Mouse (Mus musculus): Measurements from ENCODE around the gene Ncbp3.

Ncbp3 gene

GRCm38 (mm10) chr11:73085391-73085790 is 37.8 kb downstream of the Ncbp3 start:
- DNase-seq (ENCODE audit: low spot score in 2 of 2) = no peak

DNA sequence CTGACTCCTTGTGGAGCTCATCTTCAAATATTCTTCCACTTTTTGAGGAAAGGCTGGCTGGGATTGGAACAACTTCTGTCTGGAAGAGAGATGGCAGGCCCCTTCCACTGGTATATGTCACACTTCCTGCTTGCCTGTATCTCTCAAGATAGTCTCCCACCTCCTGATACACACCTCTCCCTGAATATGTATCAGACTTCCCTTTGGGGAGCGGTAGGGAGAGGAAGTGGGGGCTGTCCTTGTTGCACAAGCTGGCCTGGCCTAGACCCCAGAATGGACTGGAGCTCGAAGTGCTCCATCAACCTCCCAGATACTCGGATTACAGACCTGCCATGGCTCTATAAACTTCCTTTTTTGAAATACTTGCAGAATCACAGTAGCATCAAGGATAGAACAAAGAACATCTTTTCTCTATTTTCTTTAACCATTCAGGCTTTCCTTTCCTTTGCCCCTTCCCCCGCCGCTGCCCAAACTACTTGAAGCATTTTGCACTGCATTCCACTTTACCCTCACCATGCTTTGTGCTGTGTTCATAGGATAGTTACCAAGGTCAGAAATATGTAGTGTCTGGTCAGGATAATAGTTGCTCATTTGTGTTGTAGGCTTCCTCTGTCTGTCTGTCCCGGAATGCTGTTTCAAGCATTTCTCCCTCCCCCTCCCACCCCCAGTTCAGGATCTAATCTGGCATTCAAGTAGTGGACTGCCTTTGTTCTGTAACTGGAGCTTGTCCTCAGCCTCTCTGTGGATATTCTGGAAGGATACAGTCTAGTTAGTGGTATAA is 40.3 kb downstream of the Ncbp3 start:
- DNase-seq (ENCODE audit: low spot score in 2 of 2) = no peak

DNA sequence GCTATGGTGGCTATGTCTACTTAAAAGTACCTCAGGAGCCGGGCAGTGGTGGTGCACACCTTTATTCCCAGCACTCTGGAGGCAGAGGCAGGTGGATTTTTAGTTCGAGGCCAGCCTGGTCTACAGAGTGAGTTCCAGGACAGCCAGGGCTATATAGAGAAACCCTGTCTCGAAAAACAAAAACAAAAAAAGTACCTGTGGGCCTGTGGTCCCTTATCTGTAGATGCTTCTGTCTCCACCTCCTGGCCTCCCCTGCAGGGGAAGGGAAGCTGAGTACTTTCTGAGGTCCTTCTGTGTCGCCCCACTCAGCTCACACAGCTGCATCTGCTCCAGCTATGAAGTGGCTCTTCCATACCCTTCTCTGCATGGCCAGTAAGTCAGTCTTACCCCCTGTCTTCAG is 42.7 kb downstream of the Ncbp3 start, which contains the start of gene Itgae:
TSS of gene Itgae (plus strand) at position 301 of the 400 bp plus-strand sequence.
- no peak for DNase-seq (ENCODE audit: low spot score in 2 of 2)

- no peak for DNase-seq (ENCODE audit: low spot score in 2 of 2)
These were observed 43.2 kb downstream of the Ncbp3 start for GRCm38 (mm10) chr11:73090826-73091225.

- DNase-seq (ENCODE audit: low spot score in 2 of 2) = no peak
These were observed 44.5 kb downstream of the Ncbp3 start for GRCm38 (mm10) chr11:73092057-73092456.

DNA sequence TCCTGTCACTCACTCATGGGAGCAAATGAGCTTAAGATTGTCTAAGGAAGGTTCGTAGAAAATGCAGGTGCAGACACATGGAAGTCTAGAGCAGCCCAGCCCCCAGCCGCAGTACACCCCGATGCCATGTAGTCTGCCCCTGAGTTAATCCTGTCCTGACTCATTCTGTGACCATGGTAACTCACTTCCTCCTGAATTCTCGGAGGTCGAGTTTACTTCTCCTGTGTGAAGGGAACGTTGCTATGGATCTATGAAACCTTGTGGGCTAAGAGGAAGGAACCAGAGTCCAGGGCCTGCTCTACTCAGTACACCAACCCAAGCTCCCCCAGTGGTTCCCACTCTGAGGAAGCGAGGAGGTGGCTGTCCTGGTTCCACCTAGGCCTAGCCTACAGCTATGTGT is 45.3 kb downstream of the Ncbp3 start:
- DNase-seq (ENCODE audit: low spot score in 2 of 2) = no peak

- DNase-seq (ENCODE audit: low spot score in 2 of 2) = no peak
These were observed 46.8 kb downstream of the Ncbp3 start for GRCm38 (mm10) chr11:73094231-73094995.

DNA sequence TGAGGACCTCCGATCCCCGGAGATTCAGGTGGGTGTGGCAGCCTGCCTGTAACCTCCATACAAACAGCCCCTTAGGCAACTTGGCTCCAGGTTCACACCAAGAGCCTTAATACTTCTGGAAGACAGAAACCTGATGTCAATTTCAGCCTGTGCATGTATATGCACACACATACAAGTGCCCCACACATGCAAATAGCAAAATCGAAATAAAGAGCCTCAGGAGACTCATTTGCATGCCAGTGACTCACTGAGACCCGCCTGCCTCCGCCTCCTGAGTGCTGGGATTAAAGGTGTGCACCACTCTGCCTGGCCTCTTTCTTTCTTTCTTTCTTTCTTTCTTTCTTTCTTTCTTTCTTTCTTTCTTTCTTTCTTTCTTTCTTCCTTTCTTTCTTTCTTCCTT is 51.3 kb downstream of the Ncbp3 start:
- DNase-seq (ENCODE audit: low spot score in 2 of 2) = no peak

GRCm38 (mm10) chr11:73099976-73100750 is 52.6 kb downstream of the Ncbp3 start:
- DNase-seq (ENCODE audit: low spot score in 2 of 2) = no peak

GRCm38 (mm10) chr11:73101308-73101707 is 53.7 kb downstream of the Ncbp3 start:
- no peak for DNase-seq (ENCODE audit: low spot score in 2 of 2)

- DNase-seq (ENCODE audit: low spot score in 2 of 2) = no peak
These were observed 57.7 kb downstream of the Ncbp3 start for GRCm38 (mm10) chr11:73105246-73105645.

- peak; percentile 33 to 76 for DNase-seq (ENCODE audit: low spot score in 2 of 2)
These were observed 59.8 kb downstream of the Ncbp3 start for GRCm38 (mm10) chr11:73107358-73107757.

GRCm38 (mm10) chr11:73108195-73108897 is 60.8 kb downstream of the Ncbp3 start:
- DNase-seq (ENCODE audit: low spot score in 2 of 2) = no peak

DNA sequence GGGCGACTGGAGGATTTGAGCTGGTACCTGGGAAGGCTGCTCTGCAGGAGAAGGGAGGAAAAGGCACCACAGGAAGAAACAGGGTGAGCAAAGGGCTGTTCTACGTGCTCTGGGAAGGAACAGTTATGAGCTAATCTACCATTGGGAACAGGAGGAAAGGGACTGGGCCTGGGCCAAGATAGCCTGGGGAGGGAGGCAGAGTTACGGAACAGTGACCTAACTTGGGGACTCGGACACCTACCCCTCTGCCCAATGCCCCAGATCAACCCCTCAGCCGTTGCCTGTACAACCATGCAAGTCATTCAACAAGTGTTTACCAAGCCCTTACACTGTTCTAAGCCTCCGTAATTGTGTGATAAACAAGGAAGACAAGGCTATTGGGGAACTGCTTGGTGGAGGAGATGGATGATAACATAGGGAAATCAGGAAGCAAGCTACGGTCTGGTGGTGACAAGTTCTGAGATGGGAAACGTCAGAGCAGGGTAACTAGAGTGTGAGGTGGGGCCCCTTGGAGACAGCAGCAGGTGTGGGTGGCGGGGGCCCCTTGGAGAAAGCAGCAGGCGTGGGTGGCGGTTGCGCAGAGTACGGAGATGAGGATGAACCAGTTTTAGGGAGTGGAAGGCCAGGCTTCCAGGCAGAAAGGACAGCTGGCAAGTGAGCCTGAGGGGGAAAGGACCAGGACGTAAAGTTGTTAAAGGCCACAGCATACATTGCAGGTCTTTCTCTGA is 61.5 kb downstream of the Ncbp3 start:
- no peak for DNase-seq (ENCODE audit: low spot score in 2 of 2)

DNA sequence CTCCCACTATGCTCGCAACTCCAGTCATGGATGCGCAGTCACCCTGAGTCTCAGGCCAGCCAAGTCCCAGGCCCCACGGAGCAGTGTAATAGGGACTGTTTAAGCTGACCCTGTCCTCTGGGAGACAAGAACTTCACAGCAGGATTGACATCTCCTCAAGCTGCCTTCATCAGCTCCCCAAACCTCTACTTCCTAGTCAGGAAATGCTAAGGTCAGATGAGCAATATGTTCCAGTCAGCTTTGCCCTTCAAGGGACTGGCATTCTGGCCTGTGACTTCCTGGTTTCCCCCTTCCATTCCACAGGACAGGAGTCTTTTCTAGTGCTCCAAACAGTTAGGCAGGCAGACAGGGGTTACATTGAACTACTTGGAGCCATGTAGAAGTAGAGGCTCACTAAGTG is 62.4 kb downstream of the Ncbp3 start:
- DNase-seq (ENCODE audit: low spot score in 2 of 2) = no peak

GRCm38 (mm10) chr11:73111414-73111813 is 63.8 kb downstream of the Ncbp3 start:
- no peak for DNase-seq (ENCODE audit: low spot score in 2 of 2)

DNA sequence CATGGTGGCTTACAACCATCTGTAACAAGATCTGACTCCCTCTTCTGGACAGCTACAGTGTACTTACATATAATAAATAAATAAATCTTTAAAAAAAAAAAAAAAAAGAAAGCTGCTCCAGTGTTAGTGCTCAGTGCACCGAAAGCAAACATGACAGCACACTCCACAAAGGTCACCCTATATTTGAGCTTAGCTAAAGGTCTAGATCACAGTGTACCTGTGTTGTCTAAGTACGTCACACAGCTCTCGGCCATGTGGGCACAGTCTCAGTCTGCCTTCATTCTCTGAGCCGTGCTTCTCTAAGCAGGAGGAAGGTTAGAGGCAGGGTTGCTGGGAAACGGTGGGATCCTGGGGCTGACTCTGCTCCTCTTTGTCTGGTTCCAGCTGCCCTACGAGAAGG is 78.9 kb downstream of the Ncbp3 start:
- DNase-seq (ENCODE audit: low spot score in 2 of 2) = no peak

DNA sequence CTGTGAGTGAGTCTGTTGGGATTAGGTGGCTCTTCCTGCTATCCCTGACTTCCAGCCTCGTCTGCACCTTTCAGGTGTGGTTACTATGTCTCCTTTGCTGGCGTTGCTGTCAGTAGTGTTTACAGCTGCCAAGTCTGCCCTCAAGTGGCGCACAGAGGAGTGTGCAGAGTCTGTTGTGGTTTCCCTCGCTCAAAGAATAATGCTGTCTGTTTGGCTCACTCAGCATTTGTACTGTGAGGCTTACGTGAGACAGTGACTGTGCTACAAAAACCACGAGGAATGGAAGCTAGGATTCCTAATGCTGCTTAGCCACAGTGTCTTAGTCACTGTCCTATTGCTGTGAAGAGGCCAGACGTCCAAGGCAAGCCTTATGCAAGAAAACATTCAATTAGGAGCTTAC is 83.4 kb downstream of the Ncbp3 start:
- DNase-seq (ENCODE audit: low spot score in 2 of 2) = peak; percentile 11 to 33

DNA sequence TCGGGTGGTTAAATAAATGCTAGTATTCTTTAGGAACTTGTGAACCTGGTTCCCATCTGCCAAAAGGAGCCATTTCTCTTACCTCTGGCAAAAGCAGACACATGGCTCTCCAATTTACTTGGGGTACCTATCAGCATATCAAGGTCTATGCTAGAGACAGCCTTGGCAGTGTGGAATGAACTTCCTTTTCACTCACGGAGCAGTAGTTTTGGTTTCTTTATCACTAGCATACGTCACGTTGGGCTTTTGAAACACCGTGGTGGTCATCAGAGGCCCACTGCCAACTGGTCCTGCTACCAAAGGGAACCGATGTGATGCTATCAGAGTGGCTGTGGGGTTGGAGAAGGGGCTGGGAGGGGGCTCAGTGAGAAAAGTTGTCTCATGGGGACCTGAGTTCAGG is 85.4 kb downstream of the Ncbp3 start:
- no peak for DNase-seq (ENCODE audit: low spot score in 2 of 2)

DNA sequence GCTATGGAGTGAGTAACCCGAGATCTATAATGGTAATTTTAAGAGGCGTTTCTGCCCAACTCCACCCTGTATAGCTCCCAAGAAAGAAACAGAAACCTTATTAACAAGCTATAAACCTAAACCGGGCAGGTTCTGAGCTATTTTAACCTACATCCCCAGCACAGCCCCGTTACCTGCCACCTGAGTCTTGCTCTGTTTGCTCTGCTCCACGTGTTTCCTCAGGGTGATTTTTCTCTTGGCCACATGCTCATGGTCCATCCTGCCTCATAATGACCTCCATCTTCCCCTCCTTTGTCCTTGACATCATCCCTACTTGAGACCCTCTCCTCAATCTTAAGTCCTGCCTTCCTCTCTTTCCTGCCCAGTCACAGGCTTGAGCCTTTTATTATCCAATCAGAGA is 86.6 kb downstream of the Ncbp3 start:
- DNase-seq (ENCODE audit: low spot score in 2 of 2) = no peak

DNA sequence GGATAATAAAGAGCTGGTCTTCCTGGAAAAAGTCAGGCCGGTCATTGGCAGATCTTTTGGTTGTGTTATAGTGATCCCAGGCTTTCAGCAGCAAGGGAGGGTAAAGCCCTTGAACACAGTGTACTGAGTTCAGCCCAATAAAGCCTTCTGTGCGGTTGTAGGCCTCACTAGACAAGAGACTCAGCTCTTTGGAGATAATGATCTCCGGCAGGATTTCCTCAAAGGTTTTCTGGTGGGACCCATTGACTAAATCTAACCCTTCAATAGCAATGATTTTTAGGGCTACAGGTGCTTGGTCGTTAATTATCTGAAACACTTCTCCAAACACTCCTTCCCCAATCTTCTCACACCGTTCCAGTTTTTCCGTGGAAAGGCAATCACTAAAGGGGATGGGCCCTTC is 89.0 kb downstream of the Ncbp3 start:
- DNase-seq (ENCODE audit: low spot score in 2 of 2) = no peak
